Mouse (Mus musculus) induced T-regulatory cell, adult 2 months (primary cell): ENCODE results near the gene Dppa1.
"Not testable (repeated sequence)": the region's sequence is repeated elsewhere in the genome, so short reads cannot be mapped to it uniquely, and the experiment has no call there.

Source experiments
- DNase-seq: peaks from one replicate; pipeline ENCODE4 v3.0.0-alpha.2; 2012; ENCODE audit warnings: low read depth

Dppa1 gene

GRCm38 (mm10) chr11:46629211-46629795, at the start of gene Dppa1:
TSS of gene Dppa1 (minus strand) at chr11:46629261.
- DNase-seq: no peak

GRCm38 (mm10) chr11:46667938-46668337, 38.9 kb upstream of the Dppa1 start:
- peak; percentile 67 for DNase-seq

GRCm38 (mm10) chr11:46667105-46667504, 38.0 kb upstream of the Dppa1 start:
- no peak for DNase-seq

GRCm38 (mm10) chr11:46665599-46666522, 36.8 kb upstream of the Dppa1 start:
- DNase-seq: peak; percentile 76

- no peak for DNase-seq
These were observed 34.2 kb upstream of the Dppa1 start for GRCm38 (mm10) chr11:46663215-46663614.

GRCm38 (mm10) chr11:46652476-46652875, 23.4 kb upstream of the Dppa1 start:
- DNase-seq: no peak

GRCm38 (mm10) chr11:46649655-46650054, 20.6 kb upstream of the Dppa1 start:
- DNase-seq: not testable (repeated sequence)

GRCm38 (mm10) chr11:46644824-46645223, 15.8 kb upstream of the Dppa1 start:
- no peak for DNase-seq

GRCm38 (mm10) chr11:46636568-46636967, 7.5 kb upstream of the Dppa1 start:
- peak; percentile 43 for DNase-seq

- not testable (repeated sequence) for DNase-seq
These were observed 6.5 kb upstream of the Dppa1 start for GRCm38 (mm10) chr11:46635516-46635915.

GRCm38 (mm10) chr11:46631635-46632034, 2.6 kb upstream of the Dppa1 start:
- DNase-seq: peak; percentile 56

GRCm38 (mm10) chr11:46620414-46621168, 8.5 kb downstream of the Dppa1 start:
- no peak for DNase-seq

GRCm38 (mm10) chr11:46619929-46620328, 9.1 kb downstream of the Dppa1 start:
- no peak for DNase-seq

GRCm38 (mm10) chr11:46592416-46592815, 36.6 kb downstream of the Dppa1 start:
- no peak for DNase-seq

GRCm38 (mm10) chr11:46582741-46583140, 46.3 kb downstream of the Dppa1 start:
- no peak for DNase-seq

GRCm38 (mm10) chr11:46580428-46580827, 48.6 kb downstream of the Dppa1 start:
- no peak for DNase-seq

- peak; percentile 66 for DNase-seq
These were observed 50.2 kb downstream of the Dppa1 start for GRCm38 (mm10) chr11:46578771-46579281.

- no peak for DNase-seq
These were observed 57.7 kb downstream of the Dppa1 start, which contains the start of gene BC053393 for GRCm38 (mm10) chr11:46571327-46571726. TSS of gene BC053393 (plus strand) at chr11:46571536.

- no peak for DNase-seq
These were observed 60.0 kb downstream of the Dppa1 start for GRCm38 (mm10) chr11:46569107-46569506.

GRCm38 (mm10) chr11:46565967-46566366, 63.1 kb downstream of the Dppa1 start:
- peak; percentile 15 for DNase-seq

- DNase-seq: no peak
These were observed 64.4 kb downstream of the Dppa1 start for GRCm38 (mm10) chr11:46564671-46565070.

- no peak for DNase-seq
These were observed 68.0 kb downstream of the Dppa1 start for GRCm38 (mm10) chr11:46561096-46561495.
